Mouse (Mus musculus) mature B cell (primary cell): ENCODE results near the gene Zfp39.

Source experiments
- in situ Hi-C: fragments of 300-500 bp; cut with MboI; formaldehyde crosslinking; loops from 2 replicates; pipeline ENCODE4 v1.14.3; 2019

Zfp39 gene

GRCm38 (mm10) chr11:58903511-58904409, at the start of gene Zfp39:
Zfp39 (minus strand) TSS chr11:58904225.
- in situ Hi-C loops = no loop called here

- in situ Hi-C loops = no loop called here
These were observed 49.5 kb upstream of the Zfp39 start for GRCm38 (mm10) chr11:58953351-58954169.

- in situ Hi-C loops = no loop called here
These were observed 47.2 kb upstream of the Zfp39 start for GRCm38 (mm10) chr11:58951210-58951609.

- in situ Hi-C loops = no loop called here
These were observed 45.7 kb upstream of the Zfp39 start for GRCm38 (mm10) chr11:58949480-58950431.

GRCm38 (mm10) chr11:58948542-58949479, 44.8 kb upstream of the Zfp39 start, which contains the start of gene Hist3h2ba:
Hist3h2ba (plus strand) TSS chr11:58948920.
- in situ Hi-C loops = no loop called here

- in situ Hi-C loops = no loop called here
These were observed 43.9 kb upstream of the Zfp39 start for GRCm38 (mm10) chr11:58947798-58948528.

GRCm38 (mm10) chr11:58947306-58947705, 43.3 kb upstream of the Zfp39 start:
- in situ Hi-C loops = no loop called here

GRCm38 (mm10) chr11:58944136-58944535, 40.1 kb upstream of the Zfp39 start:
- in situ Hi-C loops = no loop called here

GRCm38 (mm10) chr11:58939088-58939439, 35.0 kb upstream of the Zfp39 start:
- in situ Hi-C loops = no loop called here

GRCm38 (mm10) chr11:58938322-58939087, 34.5 kb upstream of the Zfp39 start, which contains the start of gene Rnf187:
Rnf187 (minus strand) TSS chr11:58938916.
- in situ Hi-C loops = no loop called here

- in situ Hi-C loops = no loop called here
These were observed 33.9 kb upstream of the Zfp39 start for GRCm38 (mm10) chr11:58937909-58938308.

GRCm38 (mm10) chr11:58931576-58931975, 27.6 kb upstream of the Zfp39 start:
- in situ Hi-C loops = no loop called here

- in situ Hi-C loops = no loop called here
These were observed 26.2 kb upstream of the Zfp39 start for GRCm38 (mm10) chr11:58930254-58930653.

- in situ Hi-C loops = no loop called here
These were observed 25.6 kb upstream of the Zfp39 start for GRCm38 (mm10) chr11:58929641-58930040.

- in situ Hi-C loops = no loop called here
These were observed 25.0 kb upstream of the Zfp39 start for GRCm38 (mm10) chr11:58929055-58929454.

GRCm38 (mm10) chr11:58927790-58928651, 24.0 kb upstream of the Zfp39 start:
- in situ Hi-C loops = no loop called here

- in situ Hi-C loops = no loop called here
These were observed 23.0 kb upstream of the Zfp39 start for GRCm38 (mm10) chr11:58927053-58927452.

- in situ Hi-C loops = no loop called here
These were observed 22.6 kb upstream of the Zfp39 start for GRCm38 (mm10) chr11:58926651-58927050.
